Mouse (Mus musculus) bone marrow, adult 2 months (tissue): ENCODE data around the gene Plekhh3. TPM values are rescaled to one million over a fixed set of nuclear protein-coding genes. Genes with fewer than 3 reads are reported as not detected.

ENCODE experiments used
- H3K27ac ChIP-seq: fragments of 200-500 bp; 2 replicates; pipeline ENCODE4 v1.5.1; 2012; ENCODE audit warnings: low read depth, mild to moderate bottlenecking, control low read depth, inconsistent platforms, low read length; ENCODE audit not compliant: control insufficient read depth, poor library complexity, insufficient read depth
- H3K4me1 ChIP-seq: fragments of 200-500 bp; 2 replicates; pipeline ENCODE4 v1.6.1; 2011; ENCODE audit warnings: low read length; ENCODE audit not compliant: control insufficient read depth, insufficient read depth
- H3K4me3 ChIP-seq: fragments of 200-500 bp; replicated peaks from 2 replicates; pipeline ENCODE3; 2011; ENCODE audit warnings: mild to moderate bottlenecking, low read depth, low read length, control low read depth; ENCODE audit not compliant: control insufficient read depth
- CTCF ChIP-seq: fragments of 200-500 bp; IDR thresholded peaks from 2 replicates; pipeline ENCODE4 v1.5.1; 2011; ENCODE audit warnings: low read length, control low read depth; ENCODE audit not compliant: control insufficient read depth, insufficient read depth
- POLR2A ChIP-seq: fragments of 200-500 bp; IDR thresholded peaks from 2 replicates; pipeline ENCODE4 v1.6.1; 2011; ENCODE audit warnings: low read depth, mild to moderate bottlenecking, control low read depth, low read length, borderline replicate concordance; ENCODE audit not compliant: control insufficient read depth
- WGBS: fragments of 180-500 bp; shearing (Covaris S2); methylation state at CpG from one replicate; pipeline ENCODE4 v1.1.7; 2018; 5-methylcytosine and 5-hydroxymethylcytosine counted together
- polyA plus RNA-seq: library from polyadenylated mRNA; stranded (reverse); fragments of >200 nt; gene quantifications from 2 replicates; pipeline ENCODE4 v1.2.4, GENCODE M21; 2011; ENCODE audit warnings: low replicate concordance; ENCODE audit not compliant: missing spikeins, insufficient read depth, insufficient read length

Gene Plekhh3
- polyA plus RNA-seq, 1 experiment, result 2.1 TPM

GRCm38 (mm10) chr11:101170354-101170810 is 769 bp downstream of the Plekhh3 start, which contains the start of gene Cntnap1:
Cntnap1 (plus strand) TSS chr11:101170523.
- TF ChIP-seq POLR2A (no peak), CTCF (no peak)
- peak within 1 kb of the TSS; percentile 68 for H3K4me3 ChIP-seq
- WGBS, result 5% methylated on average over 35 of the region's 35 CpGs
- H3K27ac ChIP-seq, result peak within 1 kb of the TSS; percentile 14; the same call in 1 of the 2 replicates
- H3K4me1 ChIP-seq, result peaks cover 2% of the 10 kb centered on the region; the same call in 1 of the 2 replicates

DNA sequence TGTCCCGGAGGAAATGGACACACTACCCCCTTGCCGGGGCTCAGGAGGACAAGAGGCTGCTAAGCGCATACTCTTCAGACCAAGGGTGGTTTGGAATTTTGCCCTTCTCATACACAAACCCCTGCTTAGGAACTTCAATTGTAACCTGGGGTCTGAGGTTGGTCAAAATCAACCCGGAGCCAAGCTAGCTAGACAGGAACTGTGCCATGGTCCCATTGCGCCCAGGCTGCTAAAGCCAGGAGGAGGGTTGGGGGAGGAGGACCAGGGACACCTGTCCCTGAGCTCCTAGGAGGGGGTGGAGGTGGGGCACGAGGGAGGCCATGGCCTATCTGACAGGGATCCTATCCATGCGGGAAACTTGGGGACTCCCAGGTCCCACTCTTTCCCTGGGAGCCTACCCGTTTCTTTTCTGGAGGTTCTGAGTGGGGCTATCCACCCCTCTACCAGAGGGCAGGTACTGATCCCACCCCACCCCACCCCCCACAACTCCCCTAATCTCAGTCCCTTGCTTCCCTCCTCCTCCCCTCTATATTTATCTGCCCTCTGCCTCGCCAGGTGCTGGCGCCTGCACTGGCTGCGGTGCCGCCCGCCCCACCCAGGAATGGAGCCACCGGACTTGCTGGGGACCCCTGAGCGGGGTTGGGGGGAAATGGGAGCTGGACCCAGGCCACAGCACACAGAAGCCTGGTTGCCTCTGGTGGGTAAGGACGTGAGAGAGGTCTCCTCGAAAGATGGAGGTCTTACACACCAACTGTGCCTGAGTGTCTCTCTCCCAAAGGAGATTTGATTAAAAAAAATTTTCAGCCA is 1.6 kb downstream of the Plekhh3 start:
- 19% methylated on average over 17 of the region's 17 CpGs for WGBS
- TF ChIP-seq POLR2A (no peak), CTCF (no peak)
- Histone ChIP-seq H3K4me1 (peaks cover 2% of the 10 kb centered on the region; the same call in 1 of the 2 replicates), H3K27ac (no peak overlapping the region), H3K4me3 (no peak overlapping the region)

GRCm38 (mm10) chr11:101168301-101168980 is 2.7 kb downstream of the Plekhh3 start:
- peaks cover 2% of the 10 kb centered on the region; the same call in 1 of the 2 replicates for H3K4me1 ChIP-seq
- WGBS, result 16% methylated on average over 18 of the region's 18 CpGs
- no peak for TF ChIP-seq CTCF
- TF ChIP-seq POLR2A, result no peak
- H3K4me3 ChIP-seq, result no peak overlapping the region
- no peak overlapping the region for H3K27ac ChIP-seq

DNA sequence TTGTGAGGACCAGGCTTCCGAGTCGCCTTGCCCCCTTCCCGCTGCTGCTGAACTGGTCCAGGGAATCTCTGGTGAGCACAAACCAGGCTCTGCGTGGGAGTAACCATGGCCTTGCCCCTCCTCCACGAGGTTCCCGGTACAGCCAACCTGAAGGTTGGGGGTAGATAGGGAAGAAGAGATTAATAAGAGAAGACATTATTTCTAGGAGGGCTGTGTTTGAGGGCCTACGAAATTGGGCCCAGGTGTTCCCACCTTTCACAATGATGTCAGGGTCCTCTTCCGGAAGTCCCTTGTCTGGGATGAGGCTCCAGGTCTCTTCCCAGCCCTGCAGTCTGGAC is 3.2 kb downstream of the Plekhh3 start:
- Histone ChIP-seq H3K27ac (no peak overlapping the region), H3K4me3 (no peak overlapping the region), H3K4me1 (no peaks in the 10 kb centered on the region; the same call in 1 of the 2 replicates)
- no peak for TF ChIP-seq CTCF
- TF ChIP-seq POLR2A, result no peak
- 42% methylated on average over 8 of the region's 8 CpGs for WGBS

DNA sequence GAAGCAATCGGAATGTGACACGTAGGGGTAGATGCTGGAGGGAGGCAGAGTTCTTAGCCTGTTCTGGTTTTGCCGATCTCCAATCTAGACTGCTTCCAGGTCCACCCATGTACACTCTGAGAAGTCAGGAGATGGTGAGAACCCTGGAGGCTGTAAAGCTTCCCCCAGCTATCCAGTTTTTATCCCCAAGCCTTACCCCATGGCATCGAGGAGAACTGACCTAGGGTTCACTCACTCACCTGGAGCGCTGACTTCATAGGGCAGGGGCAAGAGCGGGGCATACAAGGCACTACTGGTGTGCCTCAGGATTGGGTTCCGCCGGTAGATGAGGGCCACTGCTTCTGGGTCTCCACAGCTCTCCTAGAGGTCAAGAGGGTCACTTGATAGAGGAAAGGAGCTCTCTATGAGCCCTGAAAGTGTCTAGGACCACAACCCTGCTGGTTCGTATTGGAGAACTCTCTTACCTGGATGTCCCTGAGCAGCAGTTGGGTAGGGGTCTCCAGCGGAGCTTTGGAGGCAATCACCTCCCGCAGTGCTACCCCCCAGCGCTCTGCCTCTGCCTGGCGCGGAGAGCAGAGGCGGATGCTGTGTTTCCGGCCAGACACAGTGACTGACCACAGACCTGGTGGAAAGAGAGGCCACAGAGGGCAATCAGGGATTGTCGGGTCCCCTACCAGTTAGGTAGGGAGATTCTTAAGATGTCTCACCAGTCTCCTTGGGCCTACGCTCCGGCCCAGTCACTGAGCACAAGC is 3.8 kb downstream of the Plekhh3 start:
- no peak overlapping the region for H3K27ac ChIP-seq
- 50% methylated on average over 19 of the region's 19 CpGs for WGBS
- no peaks in the 10 kb centered on the region for H3K4me1 ChIP-seq
- TF ChIP-seq CTCF (no peak), POLR2A (no peak)
- no peak overlapping the region for H3K4me3 ChIP-seq

DNA sequence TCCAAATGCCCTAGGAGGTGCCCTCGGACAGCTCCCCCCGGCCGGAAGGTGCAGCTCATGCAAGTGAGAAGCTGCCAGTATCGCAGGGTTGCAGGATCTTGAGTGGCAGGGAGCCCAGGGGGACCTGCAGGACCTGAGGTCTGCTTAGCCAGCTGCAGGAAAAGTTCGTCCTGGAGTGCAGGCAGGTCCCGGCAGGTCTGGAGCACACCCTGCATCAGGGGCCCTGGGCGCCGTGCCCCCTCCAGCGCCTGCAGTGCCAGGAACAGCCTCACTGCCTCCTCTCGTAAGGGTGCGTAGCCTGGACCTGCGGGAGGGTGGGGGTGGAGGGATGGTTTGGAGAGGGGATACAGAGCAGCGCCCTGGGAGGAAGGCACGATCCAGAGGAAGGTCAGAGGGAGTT is 4.8 kb downstream of the Plekhh3 start:
- TF ChIP-seq POLR2A, result no peak
- no peak for TF ChIP-seq CTCF
- WGBS, result 58% methylated on average over 14 of the region's 14 CpGs
- Histone ChIP-seq H3K4me1 (no peaks in the 10 kb centered on the region), H3K4me3 (no peak overlapping the region), H3K27ac (no peak overlapping the region)

GRCm38 (mm10) chr11:101164677-101165580 is 6.2 kb downstream of the Plekhh3 start:
- H3K4me3 ChIP-seq, result no peak overlapping the region
- TF ChIP-seq POLR2A (no peak), CTCF (no peak)
- WGBS, result 31% methylated on average over 35 of the region's 35 CpGs
- no peak overlapping the region for H3K27ac ChIP-seq
- H3K4me1 ChIP-seq, result no peaks in the 10 kb centered on the region
